Mouse (Mus musculus) cerebellum, postnatal 14 days (tissue): ENCODE results near the gene Ear2.
"Not testable (repeated sequence)": the region's sequence is repeated elsewhere in the genome, so short reads cannot be mapped to it uniquely, and the experiment has no call there.

ENCODE experiments used
- DNase-seq, 2 experiments: peaks; one replicate each; pipeline ENCODE4 v3.0.0; 2021; ENCODE audit warnings: mixed read lengths in 2 of 2

Gene Ear2

DNA sequence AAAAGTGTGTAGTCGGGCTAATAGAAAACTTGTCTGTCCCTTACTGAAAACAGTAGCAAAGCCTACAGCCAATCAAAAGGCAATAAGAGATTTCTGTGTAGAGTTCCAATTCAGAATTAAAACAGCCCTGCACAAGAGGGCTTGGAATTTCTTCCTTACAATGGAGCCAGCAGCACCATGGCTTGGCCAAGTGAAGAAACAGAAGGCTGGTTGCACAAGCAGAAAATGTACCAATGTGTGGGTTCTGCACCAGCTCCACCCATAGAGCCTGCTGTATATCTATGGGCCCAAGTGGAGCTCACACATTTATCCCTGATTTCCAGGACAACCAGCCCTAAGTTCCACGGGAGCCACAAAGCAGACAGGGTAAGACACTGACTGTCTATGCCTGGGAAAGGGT lies at the start of gene Ear2:
Ear2 (plus strand) TSS at position 301 of the 400 bp plus-strand sequence.
- DNase-seq, result not testable (repeated sequence)

DNA sequence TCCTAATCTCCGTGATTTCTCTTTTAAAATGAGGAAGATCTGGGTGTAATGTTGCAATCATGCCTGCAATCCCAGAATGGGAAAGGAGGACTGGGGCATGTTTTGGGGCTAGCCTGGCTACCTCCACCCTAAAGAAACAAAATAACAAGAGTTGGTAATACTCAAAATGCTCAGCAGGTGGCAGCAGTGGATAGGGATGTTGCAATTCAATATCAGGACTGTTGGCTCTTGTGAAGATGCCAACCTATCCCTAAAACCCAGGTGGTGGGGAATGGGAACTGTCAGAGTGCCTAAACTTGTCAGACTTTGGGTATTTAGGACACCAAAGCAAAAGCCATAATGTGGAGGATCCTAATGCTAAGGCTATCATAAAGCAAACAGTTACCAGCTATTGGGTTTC lies 34.6 kb upstream of the Ear2 start:
- peak; percentile 0 to 1 for DNase-seq

GRCm38 (mm10) chr14:44070595-44070994 lies 31.9 kb upstream of the Ear2 start:
- not testable (repeated sequence) for DNase-seq

GRCm38 (mm10) chr14:44077785-44078341 lies 24.6 kb upstream of the Ear2 start:
- DNase-seq, result not testable (repeated sequence)

DNA sequence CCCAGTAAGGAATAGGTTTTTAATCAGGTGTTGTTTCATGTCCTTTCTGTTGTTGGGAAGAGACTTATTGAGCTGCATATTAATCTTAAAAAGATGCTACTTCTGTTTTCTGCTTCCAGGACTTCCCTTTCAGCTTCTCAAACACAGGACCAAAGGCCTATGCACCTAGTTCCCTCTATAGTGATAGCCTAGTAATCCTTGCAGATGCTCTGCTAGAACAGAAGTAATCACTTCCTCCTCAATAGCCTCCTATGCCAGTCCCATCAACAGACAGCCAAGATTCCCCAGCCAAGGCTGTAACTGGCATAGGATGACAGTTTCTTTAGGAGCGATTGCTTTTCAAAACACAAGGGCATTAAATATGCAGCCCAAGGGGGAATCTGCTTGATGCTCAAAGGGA lies 15.9 kb upstream of the Ear2 start:
- DNase-seq, result not testable (repeated sequence)

GRCm38 (mm10) chr14:44087535-44087934 lies 14.9 kb upstream of the Ear2 start:
- not testable (repeated sequence) for DNase-seq

- DNase-seq, result not testable (repeated sequence)
Observed at GRCm38 (mm10) chr14:44091524-44091923, 10.9 kb upstream of the Ear2 start.

DNA sequence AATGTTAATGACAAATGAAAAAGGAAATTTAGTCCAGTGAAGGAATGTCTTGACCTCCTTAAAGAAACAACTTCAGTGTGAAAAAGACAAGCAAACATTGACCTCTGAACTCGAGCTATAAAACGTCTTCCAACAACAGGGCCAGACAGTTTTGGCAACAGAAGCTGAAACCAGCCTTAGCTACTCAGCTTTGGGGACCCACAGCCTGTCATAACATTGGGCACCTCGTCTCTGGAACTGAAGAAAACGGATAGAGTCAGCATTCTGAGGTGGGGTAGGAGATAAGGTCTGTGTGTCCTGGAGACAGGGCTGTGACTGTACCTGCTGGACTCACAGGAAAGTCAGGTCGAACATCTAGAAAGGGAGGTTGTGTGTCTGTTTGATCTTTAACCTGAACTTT lies 8.0 kb upstream of the Ear2 start:
- not testable (repeated sequence) for DNase-seq

DNA sequence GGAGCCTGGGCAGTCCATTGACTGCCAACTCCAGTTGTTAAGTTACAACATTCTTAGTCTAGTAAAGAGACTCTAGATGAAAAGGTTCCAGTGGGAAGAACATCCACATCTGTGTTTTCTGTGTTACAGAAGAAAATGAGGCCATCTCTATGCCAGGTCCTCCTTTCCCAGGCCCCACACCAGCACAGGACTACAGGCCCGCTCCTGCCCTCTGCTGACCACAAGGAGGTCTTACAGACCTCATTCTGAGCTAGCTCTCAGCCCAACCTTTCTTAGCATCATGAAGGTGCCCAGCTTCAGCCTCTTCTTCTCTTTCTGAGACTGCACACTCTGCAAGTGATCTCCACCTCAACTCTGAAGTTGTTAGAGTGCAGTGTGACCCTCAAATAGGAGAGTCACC lies 2.4 kb upstream of the Ear2 start:
- DNase-seq, result not testable (repeated sequence)

DNA sequence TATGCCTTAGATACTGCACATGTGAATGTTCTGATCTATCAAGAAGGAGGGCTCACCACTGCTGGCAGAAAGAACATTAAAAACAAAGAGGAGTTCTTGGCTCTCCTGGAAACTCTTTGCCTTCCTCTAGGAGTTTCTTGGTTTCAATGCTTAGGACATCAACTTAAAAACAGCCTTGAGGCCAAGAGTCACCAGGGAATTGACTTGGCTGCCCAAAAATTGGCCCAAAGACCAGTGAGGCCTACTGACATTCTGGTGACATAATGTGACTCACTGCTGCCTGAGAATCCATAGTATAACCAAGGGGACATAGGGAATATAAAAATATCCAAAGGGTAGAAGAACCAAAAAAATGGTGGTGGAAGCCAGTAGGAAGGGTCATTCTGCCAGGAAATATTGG lies 8.5 kb downstream of the Ear2 start:
- no peak for DNase-seq

GRCm38 (mm10) chr14:44123551-44123950 lies 21.1 kb downstream of the Ear2 start, which contains the start of gene Gm3327:
Gene Gm3327, plus strand, starts transcription at chr14:44123851.
- DNase-seq, result not testable (repeated sequence)
